Mouse (Mus musculus): ENCODE results near the gene Esp18.

Gene Esp18

DNA sequence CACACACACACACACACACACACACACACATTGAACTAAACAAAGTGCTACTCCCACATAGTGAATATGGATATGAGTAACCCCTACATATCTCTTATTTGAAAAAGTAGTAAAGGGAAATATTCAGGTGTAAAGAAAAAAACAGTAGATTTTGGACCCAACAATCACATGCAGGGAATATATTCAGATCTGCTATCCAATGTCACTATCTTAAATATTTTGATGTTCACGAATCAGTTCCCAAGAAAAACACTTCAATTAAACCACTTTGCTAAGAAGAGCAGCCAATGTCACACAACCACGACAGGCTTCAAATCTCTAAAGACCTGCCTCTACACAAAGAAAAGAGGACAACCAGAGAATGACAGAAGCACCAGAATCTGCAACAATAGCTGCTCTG, at the start of gene Esp18:
TSS of gene Esp18 (plus strand) at position 301 of the 400 bp plus-strand sequence.
- in situ Hi-C loops (cut with MboI, MseI) = no loop called here

DNA sequence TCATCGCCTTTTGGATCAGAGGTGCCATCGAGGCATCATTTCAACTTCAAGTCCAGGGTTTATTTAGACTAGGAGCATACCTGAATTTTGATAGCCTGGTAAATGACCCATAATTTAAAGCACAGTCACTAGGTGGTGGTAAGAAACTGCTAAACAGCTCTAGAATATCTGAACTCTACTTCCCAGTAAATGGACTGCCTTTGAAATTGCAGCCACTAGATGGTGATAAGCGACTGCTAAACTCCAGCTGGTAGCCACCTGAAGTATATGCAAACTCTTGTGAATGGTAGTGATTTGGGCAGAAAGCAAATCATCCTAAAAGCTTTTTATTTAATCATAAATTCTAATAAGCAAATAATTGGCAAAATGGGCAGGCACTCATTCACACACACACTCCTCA, 42.8 kb upstream of the Esp18 start:
- in situ Hi-C loops (cut with MboI, MseI) = no loop called here

Data from T-helper 1 cell (primary cell).